Mouse (Mus musculus) spleen, postnatal 4 days (tissue): Measurements from ENCODE around the gene Mob3c.

Experiments used
- DNase-seq, 2 experiments: peaks; one replicate each; pipeline ENCODE4 v3.0.0; 2022; ENCODE audit warnings: low spot score in 2 of 2

Gene Mob3c

DNA sequence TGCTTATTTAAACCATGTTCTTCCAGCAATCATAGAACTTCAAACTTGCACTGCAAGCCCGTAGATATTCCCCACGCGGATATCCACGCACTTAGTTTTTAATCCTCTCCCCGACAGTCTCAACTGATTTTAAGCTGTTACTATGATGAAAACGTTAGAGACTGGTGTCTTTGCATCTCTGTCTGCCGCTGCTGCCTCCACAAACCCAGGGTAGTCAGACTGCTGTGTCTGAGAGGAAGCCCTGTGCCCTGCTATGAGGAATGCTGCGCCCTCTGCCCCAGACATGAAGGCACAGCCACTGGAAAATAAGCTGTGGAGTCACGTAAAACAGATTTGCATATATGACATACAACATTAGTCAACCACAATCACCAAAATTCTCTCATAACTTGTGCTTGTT, 50.9 kb downstream of the Mob3c start:
- no peak for DNase-seq

DNA sequence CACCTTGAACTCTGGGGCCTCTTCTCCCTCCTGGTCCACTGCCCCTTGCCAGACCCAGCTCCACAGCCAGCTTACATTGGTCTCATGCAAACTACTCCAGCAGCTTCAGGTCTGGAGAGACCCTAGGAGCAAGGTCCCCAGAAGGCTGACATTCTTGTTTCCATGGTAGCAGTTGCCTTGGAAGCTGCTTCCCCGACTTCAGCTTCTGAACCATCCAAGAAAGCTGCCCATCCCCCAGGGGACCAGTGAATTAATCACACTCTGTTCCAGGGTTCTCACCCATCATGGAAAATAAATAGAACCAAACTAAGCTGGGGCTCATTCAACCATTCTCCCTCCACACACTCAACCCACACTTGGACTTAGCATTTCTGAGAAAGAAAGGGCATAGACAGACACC, 53.3 kb downstream of the Mob3c start:
- DNase-seq: no peak

DNA sequence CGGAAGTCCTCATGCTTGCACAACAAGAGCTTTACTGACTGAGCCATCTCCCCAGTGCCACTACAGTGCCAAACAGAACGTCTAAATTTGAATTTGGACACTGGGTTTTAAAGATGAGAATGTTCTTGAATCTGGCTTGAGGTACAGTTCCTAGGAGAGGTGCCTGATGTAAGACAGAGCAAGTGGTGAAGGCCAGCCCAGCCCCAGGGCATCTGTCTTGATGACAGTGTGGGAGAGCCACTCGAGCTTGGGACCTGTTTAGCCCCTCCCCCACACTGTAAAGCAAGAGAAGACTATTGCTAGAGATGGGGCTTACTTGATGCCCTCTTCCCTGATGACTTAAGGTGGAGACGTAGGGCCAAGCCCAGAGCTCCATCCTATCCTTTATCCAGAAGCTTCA, 54.3 kb downstream of the Mob3c start:
- DNase-seq: no peak

DNA sequence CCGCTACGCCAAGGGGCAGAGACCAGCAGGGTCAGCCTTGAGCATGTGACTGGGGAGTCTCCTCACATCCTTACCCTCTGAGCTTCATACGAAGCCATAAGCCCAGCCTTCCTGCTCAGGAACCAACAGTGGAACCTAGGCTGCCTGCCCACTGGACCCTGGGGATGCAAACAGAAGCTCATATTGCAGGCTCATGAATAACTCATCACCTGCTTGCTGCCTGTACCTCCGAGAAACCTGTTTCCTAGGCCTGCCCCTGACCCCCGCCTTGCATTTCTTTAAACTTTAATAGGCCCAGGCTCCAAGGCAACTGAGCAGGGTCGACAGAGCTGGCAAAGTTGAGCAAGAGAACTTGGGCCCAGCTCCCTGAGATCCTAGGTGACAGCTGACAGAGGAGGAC, 56.1 kb downstream of the Mob3c start, which contains the start of gene Kncn:
TSS of gene Kncn (plus strand) at position 379 of the 400 bp plus-strand sequence.
- DNase-seq: no peak
